Mouse (Mus musculus): ENCODE results near the gene Cdc123. TPM values are rescaled to one million over a fixed set of nuclear protein-coding genes. Genes with fewer than 3 reads are reported as not detected.

Gene Cdc123
- polyA plus RNA-seq, 1 experiment from 2014 or later, result 267 TPM

- peaks cover 28% of the 10 kb centered on the region for H3K36me3 ChIP-seq (ENCODE audit: control insufficient read depth, insufficient read depth, low read length)
- H3K4me1 ChIP-seq (replicated peaks; ENCODE audit: control insufficient read depth, insufficient read depth, low read length), result peaks cover 4% of the 10 kb centered on the region
- H3K9ac ChIP-seq (ENCODE audit: low read length), result no peak overlapping the region
- DNase-seq (ENCODE audit: low spot score), result no peak
- ATAC-seq (replicated peaks; ENCODE audit: low FRiP score, low TSS enrichment, low read depth), result no peak
- H3K4me3 ChIP-seq (ENCODE audit: low read depth, low read length), result no peak overlapping the region
- H3K9me3 ChIP-seq (ENCODE audit: control insufficient read depth, low read length), result no peaks in the 10 kb centered on the region
- 93% methylated on average over 9 of the region's 9 CpGs for WGBS
- H3K27ac ChIP-seq (ENCODE audit: low read depth), result no peak overlapping the region
- H3K27me3 ChIP-seq (replicated peaks; ENCODE audit: control insufficient read depth, insufficient read depth, low read length), result no peaks in the 10 kb centered on the region
- H3K4me2 ChIP-seq (ENCODE audit: low read length), result no peak overlapping the region
These were observed 6.2 kb upstream of the Cdc123 start for GRCm38 (mm10) chr2:5851116-5851515.

DNA sequence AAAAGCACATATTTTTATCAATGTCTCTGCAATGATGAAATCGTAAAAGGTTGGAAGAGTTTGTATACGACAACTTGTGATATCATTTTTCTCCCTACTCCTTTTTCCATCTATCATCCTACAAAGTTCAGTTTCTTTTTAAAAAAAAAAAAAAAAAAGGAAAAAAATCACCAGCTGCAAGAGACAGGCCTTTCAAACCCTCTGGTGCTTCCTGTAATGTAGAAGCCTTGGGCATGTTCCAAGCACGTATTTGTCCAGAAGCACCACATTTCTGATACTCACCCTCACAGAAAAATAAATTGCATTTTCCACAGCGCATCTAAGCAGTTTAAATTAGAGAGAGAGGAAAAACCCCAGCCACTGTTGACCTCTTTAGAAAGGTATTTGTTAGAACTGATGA, 862 bp upstream of the Cdc123 start:
- H3K9ac ChIP-seq (ENCODE audit: low read length), result peak overlapping the region; percentile 74
- H3K4me2 ChIP-seq (ENCODE audit: low read length), result peak overlapping the region; percentile 44
- H3K4me1 ChIP-seq (replicated peaks; ENCODE audit: control insufficient read depth, insufficient read depth, low read length), result peaks cover 8% of the 10 kb centered on the region
- H3K4me3 ChIP-seq (ENCODE audit: low read depth, low read length), result peak overlapping the region; percentile 49
- DNase-seq (ENCODE audit: low spot score), result no peak
- H3K27me3 ChIP-seq (replicated peaks; ENCODE audit: control insufficient read depth, insufficient read depth, low read length), result no peaks in the 10 kb centered on the region
- H3K27ac ChIP-seq (ENCODE audit: low read depth), result peak overlapping the region; percentile 88; the same call in 1 of the 2 replicates
- H3K9me3 ChIP-seq (ENCODE audit: control insufficient read depth, low read length), result no peaks in the 10 kb centered on the region
- H3K36me3 ChIP-seq (ENCODE audit: control insufficient read depth, insufficient read depth, low read length), result peaks cover 20% of the 10 kb centered on the region
- ATAC-seq (replicated peaks; ENCODE audit: low FRiP score, low TSS enrichment, low read depth), result no peak
- 17% methylated on average over 4 of the region's 4 CpGs for WGBS

GRCm38 (mm10) chr2:5844181-5844872, 637 bp downstream of the Cdc123 start:
- H3K4me1 ChIP-seq (replicated peaks; ENCODE audit: control insufficient read depth, insufficient read depth, low read length), result peaks cover 8% of the 10 kb centered on the region
- peaks cover under 1% of the 10 kb centered on the region; the same call in 1 of the 2 replicates for H3K9me3 ChIP-seq (ENCODE audit: control insufficient read depth, low read length)
- DNase-seq (ENCODE audit: low spot score), result no peak
- H3K36me3 ChIP-seq (ENCODE audit: control insufficient read depth, insufficient read depth, low read length), result peaks cover 25% of the 10 kb centered on the region
- ATAC-seq (replicated peaks; ENCODE audit: low FRiP score, low TSS enrichment, low read depth), result peak; percentile 21
- peak overlapping the region; percentile 49 for H3K4me3 ChIP-seq (ENCODE audit: low read depth, low read length)
- WGBS, result 4% methylated on average over 23 of the region's 23 CpGs
- H3K27me3 ChIP-seq (replicated peaks; ENCODE audit: control insufficient read depth, insufficient read depth, low read length), result no peaks in the 10 kb centered on the region
- H3K4me2 ChIP-seq (ENCODE audit: low read length), result peak overlapping the region; percentile 66
- H3K27ac ChIP-seq (ENCODE audit: low read depth), result peak overlapping the region; percentile 88
- H3K9ac ChIP-seq (ENCODE audit: low read length), result peak overlapping the region; percentile 74

DNA sequence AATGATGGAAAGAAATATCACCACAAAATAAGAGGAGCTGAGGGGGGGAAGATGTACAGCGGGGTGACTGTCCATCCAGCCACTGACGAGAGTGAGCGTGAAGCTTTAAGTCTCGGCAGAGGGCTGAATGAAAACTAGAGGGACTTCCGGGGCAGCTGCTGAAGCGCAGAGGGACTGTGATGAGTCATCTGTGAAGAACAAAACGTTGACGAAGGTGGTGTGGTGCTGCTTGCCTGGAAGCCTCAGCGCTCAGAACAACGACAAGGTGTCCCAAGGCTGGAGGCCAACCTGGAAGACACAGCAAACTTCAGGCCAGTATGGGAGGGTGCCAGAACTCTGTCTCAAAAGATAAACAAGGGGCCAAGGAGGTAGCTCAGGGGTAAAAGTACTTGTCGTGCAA, 4.1 kb downstream of the Cdc123 start:
- Histone ChIP-seq H3K27ac (ENCODE audit: low read depth) (no peak overlapping the region), H3K27me3 (replicated peaks; ENCODE audit: control insufficient read depth, insufficient read depth, low read length) (no peaks in the 10 kb centered on the region), H3K4me2 (ENCODE audit: low read length) (no peak overlapping the region), H3K4me3 (ENCODE audit: low read depth, low read length) (no peak overlapping the region), H3K4me1 (replicated peaks; ENCODE audit: control insufficient read depth, insufficient read depth, low read length) (peaks cover under 1% of the 10 kb centered on the region; the same call in 1 of the 2 replicates), H3K9me3 (ENCODE audit: control insufficient read depth, low read length) (peaks cover 3% of the 10 kb centered on the region; the same call in 1 of the 2 replicates), H3K36me3 (ENCODE audit: control insufficient read depth, insufficient read depth, low read length) (peaks cover 55% of the 10 kb centered on the region), H3K9ac (ENCODE audit: low read length) (no peak overlapping the region)
- DNase-seq (ENCODE audit: low spot score), result no peak
- ATAC-seq (replicated peaks; ENCODE audit: low FRiP score, low TSS enrichment, low read depth), result no peak
- 97% methylated on average over 11 of the region's 11 CpGs for WGBS

GRCm38 (mm10) chr2:5825265-5825913, 19.6 kb downstream of the Cdc123 start:
- Histone ChIP-seq H3K4me1 (replicated peaks; ENCODE audit: control insufficient read depth, insufficient read depth, low read length) (no peaks in the 10 kb centered on the region), H3K27ac (ENCODE audit: low read depth) (no peak overlapping the region), H3K4me2 (ENCODE audit: low read length) (no peak overlapping the region), H3K36me3 (ENCODE audit: control insufficient read depth, insufficient read depth, low read length) (peaks cover 50% of the 10 kb centered on the region), H3K9me3 (ENCODE audit: control insufficient read depth, low read length) (no peaks in the 10 kb centered on the region), H3K4me3 (ENCODE audit: low read depth, low read length) (no peak overlapping the region), H3K9ac (ENCODE audit: low read length) (no peak overlapping the region), H3K27me3 (replicated peaks; ENCODE audit: control insufficient read depth, insufficient read depth, low read length) (no peaks in the 10 kb centered on the region)
- DNase-seq (ENCODE audit: low spot score) (no peak), ATAC-seq (replicated peaks; ENCODE audit: low FRiP score, low TSS enrichment, low read depth) (no peak)
- WGBS, result 96% methylated on average over 5 of the region's 5 CpGs

DNA sequence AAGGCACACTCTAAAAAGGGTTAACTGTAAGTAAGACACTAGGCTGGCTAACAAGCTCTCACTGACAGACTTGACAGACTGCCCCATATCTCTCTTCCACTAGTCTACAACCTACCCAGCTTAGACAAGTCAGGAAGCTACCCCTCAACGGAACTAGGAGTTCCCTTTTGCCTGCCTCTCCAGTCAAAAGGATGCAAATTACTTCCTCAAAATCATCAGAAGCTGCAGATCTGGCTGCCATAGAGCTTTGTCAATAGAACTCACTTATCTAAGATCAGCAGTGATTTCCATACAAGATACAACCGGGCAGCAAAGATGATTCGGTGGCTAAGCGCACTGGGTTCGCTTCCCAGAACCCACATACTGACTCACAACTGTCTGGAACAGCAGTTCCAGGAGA, 20.3 kb downstream of the Cdc123 start:
- Histone ChIP-seq H3K4me1 (replicated peaks; ENCODE audit: control insufficient read depth, insufficient read depth, low read length) (no peaks in the 10 kb centered on the region), H3K9me3 (ENCODE audit: control insufficient read depth, low read length) (no peaks in the 10 kb centered on the region), H3K36me3 (ENCODE audit: control insufficient read depth, insufficient read depth, low read length) (peaks cover 51% of the 10 kb centered on the region), H3K4me3 (ENCODE audit: low read depth, low read length) (no peak overlapping the region), H3K9ac (ENCODE audit: low read length) (no peak overlapping the region), H3K27ac (ENCODE audit: low read depth) (no peak overlapping the region), H3K27me3 (replicated peaks; ENCODE audit: control insufficient read depth, insufficient read depth, low read length) (no peaks in the 10 kb centered on the region), H3K4me2 (ENCODE audit: low read length) (no peak overlapping the region)
- ATAC-seq (replicated peaks; ENCODE audit: low FRiP score, low TSS enrichment, low read depth) (no peak), DNase-seq (ENCODE audit: low spot score) (no peak)
- 79% methylated on average over 5 of the region's 5 CpGs for WGBS

- Histone ChIP-seq H3K9ac (ENCODE audit: low read length) (no peak overlapping the region), H3K27ac (ENCODE audit: low read depth) (no peak overlapping the region), H3K36me3 (ENCODE audit: control insufficient read depth, insufficient read depth, low read length) (peaks cover 56% of the 10 kb centered on the region), H3K9me3 (ENCODE audit: control insufficient read depth, low read length) (no peaks in the 10 kb centered on the region), H3K4me1 (replicated peaks; ENCODE audit: control insufficient read depth, insufficient read depth, low read length) (no peaks in the 10 kb centered on the region), H3K4me3 (ENCODE audit: low read depth, low read length) (no peak overlapping the region), H3K4me2 (ENCODE audit: low read length) (no peak overlapping the region), H3K27me3 (replicated peaks; ENCODE audit: control insufficient read depth, insufficient read depth, low read length) (no peaks in the 10 kb centered on the region)
- 23% methylated on average over 1 of the region's 1 CpGs for WGBS
- no peak for ATAC-seq (replicated peaks; ENCODE audit: low FRiP score, low TSS enrichment, low read depth)
- DNase-seq (ENCODE audit: low spot score), result peak; percentile 48
These were observed 20.8 kb downstream of the Cdc123 start for GRCm38 (mm10) chr2:5824213-5824612.

DNA sequence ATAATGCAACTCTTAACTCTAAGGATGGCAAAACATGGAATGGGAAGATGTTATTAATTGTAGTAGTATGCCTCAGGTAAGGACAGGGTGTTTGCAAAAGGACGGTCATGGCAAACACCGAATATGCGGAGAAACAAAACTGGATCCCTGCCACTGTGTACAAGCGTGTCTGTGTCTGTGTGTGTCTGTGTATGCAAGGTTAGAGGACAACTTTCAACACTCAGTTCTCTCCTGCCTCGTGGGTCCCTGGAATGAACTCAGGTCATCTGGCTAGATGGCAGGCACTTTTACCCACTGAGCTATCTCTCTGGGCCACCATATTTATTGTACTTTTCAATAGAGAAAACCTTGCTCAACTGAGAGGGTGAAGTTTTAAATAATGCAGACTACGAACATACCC, 22.5 kb downstream of the Cdc123 start:
- Histone ChIP-seq H3K9ac (ENCODE audit: low read length) (no peak overlapping the region), H3K36me3 (ENCODE audit: control insufficient read depth, insufficient read depth, low read length) (peaks cover 64% of the 10 kb centered on the region), H3K27ac (ENCODE audit: low read depth) (no peak overlapping the region), H3K4me3 (ENCODE audit: low read depth, low read length) (no peak overlapping the region), H3K27me3 (replicated peaks; ENCODE audit: control insufficient read depth, insufficient read depth, low read length) (no peaks in the 10 kb centered on the region), H3K9me3 (ENCODE audit: control insufficient read depth, low read length) (no peaks in the 10 kb centered on the region), H3K4me1 (replicated peaks; ENCODE audit: control insufficient read depth, insufficient read depth, low read length) (no peaks in the 10 kb centered on the region), H3K4me2 (ENCODE audit: low read length) (no peak overlapping the region)
- DNase-seq (ENCODE audit: low spot score) (no peak), ATAC-seq (replicated peaks; ENCODE audit: low FRiP score, low TSS enrichment, low read depth) (no peak)
- 94% methylated on average over 6 of the region's 6 CpGs for WGBS

DNA sequence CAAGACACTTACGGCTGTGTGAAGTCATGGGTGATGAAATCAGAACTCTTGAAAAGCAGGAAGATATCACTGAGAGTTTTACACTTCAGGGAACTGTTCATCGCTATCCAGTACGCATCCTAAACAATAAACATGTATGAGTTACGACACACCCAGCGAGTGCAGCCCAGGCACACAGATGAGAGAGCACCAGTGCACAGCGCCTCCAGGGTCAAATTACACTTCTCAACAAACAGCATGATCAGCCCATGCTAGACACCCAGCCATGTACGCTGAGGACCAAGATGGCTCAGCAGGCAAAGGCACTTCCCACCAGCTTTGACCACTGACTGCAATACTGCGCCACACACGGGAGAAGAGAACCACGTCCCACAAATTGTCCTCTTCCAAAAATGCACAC, 23.7 kb downstream of the Cdc123 start:
- no peaks in the 10 kb centered on the region for H3K9me3 ChIP-seq (ENCODE audit: control insufficient read depth, low read length)
- WGBS, result 82% methylated on average over 10 of the region's 10 CpGs
- no peaks in the 10 kb centered on the region for H3K4me1 ChIP-seq (replicated peaks; ENCODE audit: control insufficient read depth, insufficient read depth, low read length)
- no peak overlapping the region for H3K27ac ChIP-seq (ENCODE audit: low read depth)
- no peak for ATAC-seq (replicated peaks; ENCODE audit: low FRiP score, low TSS enrichment, low read depth)
- H3K9ac ChIP-seq (ENCODE audit: low read length), result no peak overlapping the region
- DNase-seq (ENCODE audit: low spot score), result no peak
- no peak overlapping the region for H3K4me2 ChIP-seq (ENCODE audit: low read length)
- H3K4me3 ChIP-seq (ENCODE audit: low read depth, low read length), result no peak overlapping the region
- H3K36me3 ChIP-seq (ENCODE audit: control insufficient read depth, insufficient read depth, low read length), result peaks cover 66% of the 10 kb centered on the region
- H3K27me3 ChIP-seq (replicated peaks; ENCODE audit: control insufficient read depth, insufficient read depth, low read length), result no peaks in the 10 kb centered on the region

Measured in intestine, embryonic 14.5 days (tissue).